Mouse (Mus musculus) C2C12 (cell line): ENCODE measurements at regions not wholly inside any gene's neighbourhood (a gene's known extent, or its start where the extent isn't known, plus 50 kb on each side); places are given as distances from the start of the nearest gene placed in this dataset.

Experiments
- H3K27me3 ChIP-seq: one replicate; pipeline ENCODE4 v1.6.1; 2011; ENCODE audit not compliant: control insufficient read depth, insufficient read depth, insufficient read length
- H3K36me3 ChIP-seq: one replicate; pipeline ENCODE4 v1.6.1; 2011; ENCODE audit not compliant: control insufficient read depth, insufficient read depth
- H3K4me3 ChIP-seq: one replicate; pipeline ENCODE4 v1.5.1; 2011; ENCODE audit warnings: mild to moderate bottlenecking, control low read depth; ENCODE audit not compliant: poor library complexity, insufficient read depth, severe bottlenecking
- H3K79me2 ChIP-seq: one replicate; pipeline ENCODE4 v1.6.1; 2011; ENCODE audit not compliant: control insufficient read depth, insufficient read depth
- H3K79me3 ChIP-seq: one replicate; pipeline ENCODE4 v1.6.1; 2011; ENCODE audit warnings: low read depth, control low read depth
- H3ac ChIP-seq: one replicate; pipeline ENCODE3; 2011; ENCODE audit warnings: low read depth; ENCODE audit not compliant: control insufficient read depth, insufficient read length
- CEBPB ChIP-seq: IDR thresholded peaks from one replicate; pipeline ENCODE4 v1.6.1; 2011; ENCODE audit warnings: low read depth, mild to moderate bottlenecking, control low read depth, moderate library complexity
- CTCF ChIP-seq: IDR thresholded peaks from one replicate; pipeline ENCODE4 v1.5.1; 2011; ENCODE audit not compliant: control insufficient read depth, insufficient read depth, insufficient read length
- FOSL1 ChIP-seq: IDR thresholded peaks from one replicate; pipeline ENCODE4 v1.8.0; 2011; ENCODE audit warnings: mild to moderate bottlenecking, low read length; ENCODE audit not compliant: poor library complexity, insufficient read depth, severe bottlenecking
- MAX ChIP-seq: IDR thresholded peaks from one replicate; pipeline ENCODE4 v1.6.1; 2011; ENCODE audit warnings: mild to moderate bottlenecking, control low read depth
- MYOD1 ChIP-seq: IDR thresholded peaks from one replicate; pipeline ENCODE4 v1.6.1; 2011; ENCODE audit warnings: low read depth; ENCODE audit not compliant: control insufficient read depth, insufficient read length
- MYOG ChIP-seq: IDR thresholded peaks from one replicate; pipeline ENCODE4 v1.6.1; 2011; ENCODE audit not compliant: control insufficient read depth, insufficient read length; ENCODE audit errors: extremely low read depth
- USF1 ChIP-seq: IDR thresholded peaks from one replicate; pipeline ENCODE4 v1.6.1; 2011; ENCODE audit warnings: low read depth, mild to moderate bottlenecking, control low read depth, moderate library complexity

- H3K27me3 ChIP-seq, result peaks cover 24% of the 10 kb centered on the region
- H3K79me3 ChIP-seq, result no peaks in the 10 kb centered on the region
- H3ac ChIP-seq, result no peak overlapping the region
- no peak overlapping the region for H3K4me3 ChIP-seq
- H3K36me3 ChIP-seq, result no peaks in the 10 kb centered on the region
- TF ChIP-seq MAX, result no peak
- TF ChIP-seq CEBPB, result no peak
- TF ChIP-seq USF1, result no peak
- no peak for TF ChIP-seq FOSL1
- no peak for TF ChIP-seq MYOG
- TF ChIP-seq CTCF, result no peak
- TF ChIP-seq MYOD1, result no peak
- H3K79me2 ChIP-seq, result no peaks in the 10 kb centered on the region
These were observed 51.9 kb upstream of the Slco4a1 start for GRCm38 (mm10) chr2:180404168-180404567.

DNA sequence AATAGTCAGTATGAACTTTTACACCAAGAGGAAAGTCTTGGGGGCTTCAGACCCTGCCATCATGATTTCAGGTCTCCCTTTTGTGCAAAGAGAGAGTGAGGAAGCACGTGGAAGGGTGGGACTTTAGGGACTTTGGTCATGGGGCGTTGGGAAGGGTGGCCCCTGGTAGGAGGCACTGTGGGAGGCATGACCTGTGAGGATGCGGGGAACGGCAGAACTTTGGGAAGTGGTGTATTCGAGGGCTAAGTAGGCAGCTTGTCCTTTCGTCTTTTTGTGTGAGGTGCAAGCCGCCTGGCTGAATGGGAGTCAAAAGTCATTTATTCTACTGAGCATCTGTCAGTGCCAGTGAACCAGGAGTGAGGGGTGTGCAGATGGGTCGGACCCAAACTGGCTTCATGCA lies 52.4 kb upstream of the Slco4a1 start:
- no peak overlapping the region for H3ac ChIP-seq
- no peaks in the 10 kb centered on the region for H3K79me3 ChIP-seq
- no peak for TF ChIP-seq USF1
- no peak for TF ChIP-seq MYOD1
- no peak for TF ChIP-seq CTCF
- TF ChIP-seq CEBPB, result no peak
- no peak for TF ChIP-seq FOSL1
- no peak for TF ChIP-seq MYOG
- TF ChIP-seq MAX, result no peak
- H3K36me3 ChIP-seq, result no peaks in the 10 kb centered on the region
- no peaks in the 10 kb centered on the region for H3K79me2 ChIP-seq
- no peak overlapping the region for H3K4me3 ChIP-seq
- peaks cover 25% of the 10 kb centered on the region for H3K27me3 ChIP-seq

DNA sequence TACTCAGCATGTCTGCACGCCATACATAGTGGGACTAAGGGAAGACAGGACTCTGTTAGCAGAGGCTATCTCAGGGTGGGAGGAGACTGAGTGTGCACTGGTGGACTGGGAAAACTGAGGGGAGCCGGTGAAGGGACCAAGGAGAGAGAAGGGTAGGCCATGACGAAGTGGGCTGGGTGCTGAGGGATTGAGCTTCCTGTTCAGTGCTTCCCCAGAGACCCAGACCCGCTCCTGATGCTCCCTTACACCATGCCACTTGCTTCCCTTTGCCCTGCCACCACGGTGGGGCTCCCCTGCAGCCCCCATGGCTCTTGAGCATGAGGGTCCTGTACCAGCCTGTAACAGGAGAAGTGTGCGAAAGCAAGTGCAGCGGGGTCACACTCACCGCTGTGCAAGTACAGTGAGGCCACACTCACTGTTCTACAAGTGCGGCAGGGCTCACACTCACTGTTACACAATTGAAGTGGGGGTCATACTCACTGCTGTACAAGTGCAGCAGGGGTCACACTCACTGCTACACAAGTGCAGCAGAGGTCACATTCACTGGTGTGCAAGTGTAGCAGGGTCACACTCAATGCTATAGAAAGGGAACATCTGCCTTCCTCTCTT lies 53.1 kb upstream of the Slco4a1 start:
- Histone ChIP-seq H3ac (no peak overlapping the region), H3K79me2 (no peaks in the 10 kb centered on the region), H3K4me3 (no peak overlapping the region), H3K36me3 (no peaks in the 10 kb centered on the region), H3K79me3 (no peaks in the 10 kb centered on the region), H3K27me3 (peaks cover 29% of the 10 kb centered on the region)
- TF ChIP-seq FOSL1, result no peak
- TF ChIP-seq MAX, result no peak
- no peak for TF ChIP-seq MYOD1
- TF ChIP-seq MYOG, result no peak
- no peak for TF ChIP-seq CEBPB
- TF ChIP-seq CTCF, result no peak
- TF ChIP-seq USF1, result no peak

GRCm38 (mm10) chr2:180402433-180402832 lies 53.6 kb upstream of the Slco4a1 start:
- Histone ChIP-seq H3K36me3 (no peaks in the 10 kb centered on the region), H3K79me3 (no peaks in the 10 kb centered on the region), H3K4me3 (no peak overlapping the region), H3K79me2 (no peaks in the 10 kb centered on the region), H3ac (no peak overlapping the region), H3K27me3 (peaks cover 34% of the 10 kb centered on the region)
- no peak for TF ChIP-seq MYOG
- no peak for TF ChIP-seq USF1
- TF ChIP-seq CEBPB, result no peak
- no peak for TF ChIP-seq MYOD1
- no peak for TF ChIP-seq CTCF
- TF ChIP-seq MAX, result no peak
- TF ChIP-seq FOSL1, result no peak

GRCm38 (mm10) chr2:180401409-180402391 lies 54.3 kb upstream of the Slco4a1 start:
- Histone ChIP-seq H3ac (no peak overlapping the region), H3K79me2 (no peaks in the 10 kb centered on the region), H3K27me3 (peaks cover 41% of the 10 kb centered on the region), H3K79me3 (no peaks in the 10 kb centered on the region), H3K4me3 (no peak overlapping the region), H3K36me3 (no peaks in the 10 kb centered on the region)
- TF ChIP-seq CTCF (no peak), USF1 (no peak), MYOD1 (no peak), FOSL1 (no peak), CEBPB (no peak), MYOG (no peak), MAX (no peak)
